Mouse (Mus musculus): Measurements from ENCODE around the gene Gtpbp1. TPM values are rescaled to one million over a fixed set of nuclear protein-coding genes. Genes with fewer than 3 reads are reported as not detected.
"Not testable (repeated sequence)": the region's sequence is repeated elsewhere in the genome, so short reads cannot be mapped to it uniquely, and the experiment has no call there.

Gtpbp1 gene
- polyA plus RNA-seq, 1 experiment from 2014 or later = 56.5 TPM

GRCm38 (mm10) chr15:79658531-79659375 lies 31.9 kb upstream of the Gtpbp1 start, which contains the start of the genes Fam227a and Cby1:
Gene Fam227a (minus strand): TSS chr15:79658956.
Gene Cby1 (plus strand): TSS chr15:79659199.
- peaks cover 7% of the 10 kb centered on the region for H3K4me1 ChIP-seq (replicated peaks; ENCODE audit: control insufficient read depth, insufficient read depth, low read length)
- peak; percentile 87 for ATAC-seq
- 0% methylated on average over 55 of the region's 55 CpGs for WGBS

DNA sequence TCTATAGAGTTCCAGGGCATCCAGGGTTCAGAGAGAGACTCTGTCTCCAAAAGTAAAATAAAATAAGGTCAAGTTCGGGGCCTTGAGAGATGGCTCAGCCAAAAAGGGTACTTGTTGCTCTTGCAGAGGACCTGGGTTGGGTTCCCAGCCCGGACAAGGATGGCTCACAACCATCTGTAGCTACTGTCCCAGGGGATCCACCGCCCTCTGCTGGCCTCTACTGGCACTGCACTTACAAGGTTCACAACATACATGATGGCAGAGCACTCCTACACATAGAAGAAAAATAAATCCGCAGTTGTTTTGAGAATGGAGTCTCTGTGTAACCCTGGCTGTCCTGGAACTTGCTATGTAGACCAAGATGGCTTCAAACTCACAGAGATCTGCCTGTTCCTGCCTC lies 28.8 kb upstream of the Gtpbp1 start:
- no peaks in the 10 kb centered on the region; the same call in 1 of the 2 replicates for H3K9me3 ChIP-seq (ENCODE audit: control insufficient read depth, low read length)
- H3K27ac ChIP-seq (ENCODE audit: low read length) = no peak overlapping the region
- no peak overlapping the region for H3K4me2 ChIP-seq (ENCODE audit: low read length)
- 79% methylated on average over 4 of the region's 4 CpGs for WGBS
- H3K9ac ChIP-seq (replicated peaks; ENCODE audit: low read depth, low read length) = no peak overlapping the region
- peaks cover 7% of the 10 kb centered on the region for H3K4me1 ChIP-seq (replicated peaks; ENCODE audit: control insufficient read depth, insufficient read depth, low read length)
- no peak for ATAC-seq
- H3K4me3 ChIP-seq (replicated peaks; ENCODE audit: low read length) = no peak overlapping the region
- no peaks in the 10 kb centered on the region for H3K27me3 ChIP-seq (replicated peaks; ENCODE audit: control insufficient read depth, insufficient read depth, low read length)
- H3K36me3 ChIP-seq (ENCODE audit: control insufficient read depth, insufficient read depth) = peaks cover 11% of the 10 kb centered on the region

More at GRCm38 (mm10) chr15:79658531-79659375, 31.9 kb upstream of the Gtpbp1 start, which contains the start of the genes Fam227a and Cby1:
- H3K4me3 ChIP-seq (replicated peaks; ENCODE audit: low read length) = peak within 1 kb of the TSS; percentile 57
- H3K36me3 ChIP-seq (ENCODE audit: control insufficient read depth, insufficient read depth) = peaks cover 3% of the 10 kb centered on the region; the same call in 1 of the 2 replicates
- no peaks in the 10 kb centered on the region for H3K27me3 ChIP-seq (replicated peaks; ENCODE audit: control insufficient read depth, insufficient read depth, low read length)
- H3K27ac ChIP-seq (ENCODE audit: low read length) = peak within 1 kb of the TSS; percentile 97
- peak within 1 kb of the TSS; percentile 90 for H3K9ac ChIP-seq (replicated peaks; ENCODE audit: low read depth, low read length)
- H3K9me3 ChIP-seq (ENCODE audit: control insufficient read depth, low read length) = no peaks in the 10 kb centered on the region; the same call in 1 of the 2 replicates
- peak within 1 kb of the TSS; percentile 57 for H3K4me2 ChIP-seq (ENCODE audit: low read length)

DNA sequence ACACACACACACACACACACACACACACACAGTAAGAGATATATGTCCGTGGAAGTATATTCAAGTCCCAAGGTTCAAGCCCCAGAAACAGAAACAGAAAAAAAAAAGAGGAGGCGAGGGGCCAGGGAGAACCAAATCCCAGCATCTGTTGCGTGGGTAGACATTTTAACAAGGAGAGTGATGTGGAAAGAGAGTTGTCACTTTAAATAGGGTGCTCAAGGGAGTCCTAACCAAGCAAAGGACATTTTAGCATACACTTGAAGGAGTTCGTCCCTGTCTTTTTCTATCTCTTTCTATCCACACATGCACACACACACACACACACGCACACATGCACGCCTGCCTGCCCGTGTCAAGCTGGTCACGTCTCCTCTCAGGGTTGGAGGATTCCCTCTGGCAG lies 26.0 kb upstream of the Gtpbp1 start:
- peaks cover 13% of the 10 kb centered on the region for H3K36me3 ChIP-seq (ENCODE audit: control insufficient read depth, insufficient read depth)
- H3K27ac ChIP-seq (ENCODE audit: low read length) = no peak overlapping the region
- no peak overlapping the region for H3K9ac ChIP-seq (replicated peaks; ENCODE audit: low read depth, low read length)
- no peaks in the 10 kb centered on the region for H3K27me3 ChIP-seq (replicated peaks; ENCODE audit: control insufficient read depth, insufficient read depth, low read length)
- peaks cover 4% of the 10 kb centered on the region for H3K4me1 ChIP-seq (replicated peaks; ENCODE audit: control insufficient read depth, insufficient read depth, low read length)
- no peak overlapping the region for H3K4me2 ChIP-seq (ENCODE audit: low read length)
- ATAC-seq = no peak
- WGBS = 95% methylated on average over 8 of the region's 8 CpGs
- H3K9me3 ChIP-seq (ENCODE audit: control insufficient read depth, low read length) = no peaks in the 10 kb centered on the region; the same call in 1 of the 2 replicates
- H3K4me3 ChIP-seq (replicated peaks; ENCODE audit: low read length) = no peak overlapping the region

- WGBS = 72% methylated on average over 10 of the region's 10 CpGs
- Histone ChIP-seq H3K27ac (ENCODE audit: low read length) (no peak overlapping the region), H3K9me3 (ENCODE audit: control insufficient read depth, low read length) (no peaks in the 10 kb centered on the region), H3K4me2 (ENCODE audit: low read length) (no peak overlapping the region), H3K4me3 (replicated peaks; ENCODE audit: low read length) (no peak overlapping the region), H3K4me1 (replicated peaks; ENCODE audit: control insufficient read depth, insufficient read depth, low read length) (peaks cover 7% of the 10 kb centered on the region), H3K27me3 (replicated peaks; ENCODE audit: control insufficient read depth, insufficient read depth, low read length) (no peaks in the 10 kb centered on the region), H3K36me3 (ENCODE audit: control insufficient read depth, insufficient read depth) (peaks cover 16% of the 10 kb centered on the region), H3K9ac (replicated peaks; ENCODE audit: low read depth, low read length) (no peak overlapping the region)
- ATAC-seq = no peak
Measured at GRCm38 (mm10) chr15:79669195-79669594, 21.4 kb upstream of the Gtpbp1 start.

DNA sequence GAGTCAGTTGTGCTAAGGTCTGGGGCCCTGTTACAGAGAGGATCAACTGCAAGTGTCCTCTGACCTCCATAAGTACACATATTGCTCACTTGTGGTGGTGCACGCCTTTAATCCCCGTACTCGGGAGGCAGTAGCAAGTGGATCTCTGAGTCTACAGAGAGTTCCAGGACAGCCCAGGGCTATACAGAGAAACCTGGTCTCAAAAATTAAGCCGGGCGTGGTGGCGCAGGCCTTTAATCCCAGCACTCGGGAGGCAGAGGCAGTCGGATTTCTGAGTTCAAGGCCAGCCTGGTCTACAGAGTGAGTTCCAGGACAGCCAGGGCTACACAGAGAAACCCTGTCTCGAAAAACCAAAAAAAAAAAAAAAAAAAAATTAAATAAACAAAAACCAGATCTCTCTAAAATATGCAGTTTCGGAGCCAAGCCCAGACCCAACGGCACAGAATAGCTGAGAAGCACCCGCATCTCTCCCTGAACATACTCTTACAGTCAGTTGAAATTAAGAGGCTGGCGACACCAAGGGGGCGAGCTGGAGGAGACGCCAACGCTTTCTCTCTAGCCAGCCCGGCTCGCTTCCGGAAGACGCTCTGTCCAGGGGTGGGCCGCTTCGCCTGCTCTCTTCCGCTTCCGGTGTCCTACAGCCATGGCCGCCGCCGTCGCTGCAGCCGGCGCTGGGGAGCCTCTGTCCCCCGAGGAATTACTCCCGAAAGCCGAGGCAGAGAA lies 20.2 kb upstream of the Gtpbp1 start, which contains the start of gene Tomm22:
Gene Tomm22 (plus strand): TSS at position 613 of the 723 bp plus-strand sequence.
- peak within 1 kb of the TSS; percentile 77 for H3K4me3 ChIP-seq (replicated peaks; ENCODE audit: low read length)
- no peaks in the 10 kb centered on the region for H3K27me3 ChIP-seq (replicated peaks; ENCODE audit: control insufficient read depth, insufficient read depth, low read length)
- H3K36me3 ChIP-seq (ENCODE audit: control insufficient read depth, insufficient read depth) = peaks cover 26% of the 10 kb centered on the region
- H3K9ac ChIP-seq (replicated peaks; ENCODE audit: low read depth, low read length) = peak within 1 kb of the TSS; percentile 68
- peaks cover 7% of the 10 kb centered on the region for H3K4me1 ChIP-seq (replicated peaks; ENCODE audit: control insufficient read depth, insufficient read depth, low read length)
- ATAC-seq = peak; percentile 99
- 0 out of 2 replicates have a peak within 1 kb of the TSS, but pooled peaks have one; percentile 30 for H3K27ac ChIP-seq (ENCODE audit: low read length)
- H3K9me3 ChIP-seq (ENCODE audit: control insufficient read depth, low read length) = no peaks in the 10 kb centered on the region
- WGBS = 18% methylated on average over 32 of the region's 33 CpGs
- peak within 1 kb of the TSS; percentile 60 for H3K4me2 ChIP-seq (ENCODE audit: low read length)

GRCm38 (mm10) chr15:79670972-79671299 lies 19.7 kb upstream of the Gtpbp1 start:
- Histone ChIP-seq H3K36me3 (ENCODE audit: control insufficient read depth, insufficient read depth) (peaks cover 25% of the 10 kb centered on the region), H3K4me3 (replicated peaks; ENCODE audit: low read length) (peak overlapping the region; percentile 77), H3K4me2 (ENCODE audit: low read length) (peak overlapping the region; percentile 60), H3K4me1 (replicated peaks; ENCODE audit: control insufficient read depth, insufficient read depth, low read length) (peaks cover 7% of the 10 kb centered on the region), H3K9me3 (ENCODE audit: control insufficient read depth, low read length) (no peaks in the 10 kb centered on the region), H3K27me3 (replicated peaks; ENCODE audit: control insufficient read depth, insufficient read depth, low read length) (no peaks in the 10 kb centered on the region), H3K27ac (ENCODE audit: low read length) (0 out of 2 replicates have a peak overlapping the region, but pooled peaks have one; percentile 30), H3K9ac (replicated peaks; ENCODE audit: low read depth, low read length) (peak overlapping the region; percentile 68)
- peak; percentile 57 for ATAC-seq
- under 1% methylated on average over 37 of the region's 37 CpGs for WGBS

DNA sequence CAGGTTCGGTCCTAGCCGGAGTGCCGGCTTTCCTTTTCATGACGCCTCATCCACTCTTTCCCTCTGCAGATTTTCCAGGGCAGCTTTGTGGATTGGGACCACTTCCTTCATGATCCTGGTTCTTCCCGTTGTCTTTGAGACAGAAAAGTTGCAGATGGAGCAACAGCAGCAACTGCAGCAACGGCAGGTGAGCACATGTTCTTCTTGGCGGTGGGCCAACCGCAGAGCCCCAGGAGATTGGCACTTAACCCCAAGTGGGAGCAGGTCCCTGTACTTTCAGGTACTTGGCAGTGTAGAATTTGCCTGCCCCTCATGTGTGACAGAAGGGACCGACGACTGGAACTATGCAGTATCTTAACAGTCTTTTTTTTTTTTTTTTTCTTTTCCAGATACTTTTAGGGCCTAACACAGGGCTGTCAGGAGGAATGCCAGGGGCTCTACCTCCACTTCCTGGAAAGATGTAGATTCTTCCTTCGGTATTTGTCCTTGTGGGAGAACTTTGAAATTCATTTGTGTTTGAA lies 18.8 kb upstream of the Gtpbp1 start:
- H3K9me3 ChIP-seq (ENCODE audit: control insufficient read depth, low read length); H3K27me3 ChIP-seq (replicated peaks; ENCODE audit: control insufficient read depth, insufficient read depth, low read length); H3K9ac ChIP-seq (replicated peaks; ENCODE audit: low read depth, low read length); ATAC-seq; H3K4me1 ChIP-seq (replicated peaks; ENCODE audit: control insufficient read depth, insufficient read depth, low read length); H3K4me3 ChIP-seq (replicated peaks; ENCODE audit: low read length); H3K27ac ChIP-seq (ENCODE audit: low read length): not testable (repeated sequence)
- Histone ChIP-seq H3K36me3 (ENCODE audit: control insufficient read depth, insufficient read depth) (peaks cover 26% of the 10 kb centered on the region), H3K4me2 (ENCODE audit: low read length) (peak overlapping the region; percentile 60)
- 80% methylated on average over 11 of the region's 11 CpGs for WGBS

DNA sequence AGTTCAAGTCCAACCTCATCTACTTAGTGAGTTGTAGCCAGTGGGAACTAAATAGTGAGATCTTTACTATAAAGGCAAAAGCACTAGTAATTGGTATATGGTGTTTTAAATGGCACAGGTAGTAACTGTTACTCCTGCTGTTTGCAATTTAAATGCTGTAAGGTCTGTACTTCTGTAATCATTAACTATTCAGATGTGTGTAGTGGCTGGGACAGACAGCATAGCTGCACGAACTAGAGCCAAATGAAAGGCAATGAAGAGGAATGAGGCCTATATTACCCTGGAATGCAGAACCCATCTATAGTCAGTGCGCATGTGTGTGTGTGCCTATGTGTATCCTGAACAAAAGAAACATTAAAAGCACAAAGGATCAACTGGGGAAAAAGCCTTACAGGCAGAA lies 12.7 kb upstream of the Gtpbp1 start:
- no peak overlapping the region for H3K9ac ChIP-seq (replicated peaks; ENCODE audit: low read depth, low read length)
- no peaks in the 10 kb centered on the region for H3K27me3 ChIP-seq (replicated peaks; ENCODE audit: control insufficient read depth, insufficient read depth, low read length)
- H3K27ac ChIP-seq (ENCODE audit: low read length) = no peak overlapping the region
- WGBS = 86% methylated on average over 2 of the region's 2 CpGs
- peaks cover 23% of the 10 kb centered on the region for H3K36me3 ChIP-seq (ENCODE audit: control insufficient read depth, insufficient read depth)
- H3K4me2 ChIP-seq (ENCODE audit: low read length) = no peak overlapping the region
- no peaks in the 10 kb centered on the region for H3K9me3 ChIP-seq (ENCODE audit: control insufficient read depth, low read length)
- ATAC-seq = no peak
- H3K4me3 ChIP-seq (replicated peaks; ENCODE audit: low read length) = no peak overlapping the region
- peaks cover 7% of the 10 kb centered on the region for H3K4me1 ChIP-seq (replicated peaks; ENCODE audit: control insufficient read depth, insufficient read depth, low read length)

DNA sequence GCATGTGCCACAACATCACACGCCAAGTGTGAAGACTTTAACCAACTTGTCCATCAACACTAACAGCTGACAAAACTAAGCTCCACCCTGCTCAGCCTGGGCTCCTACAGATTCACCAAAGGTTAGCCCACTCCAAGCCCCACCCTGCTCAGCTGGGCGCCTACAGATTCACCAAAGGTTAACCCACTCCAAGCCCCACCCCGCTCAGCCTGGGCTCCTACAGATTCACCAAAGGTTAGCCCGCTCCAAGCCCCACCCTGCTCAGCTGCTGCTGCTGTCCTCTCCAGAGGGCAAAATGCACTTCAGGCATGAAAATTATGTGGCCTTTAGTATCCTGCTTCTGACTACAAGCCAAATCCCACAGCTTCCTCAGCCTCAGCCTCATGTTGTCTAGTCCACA lies 8.7 kb upstream of the Gtpbp1 start:
- 86% methylated on average over 4 of the region's 4 CpGs for WGBS
- Histone ChIP-seq H3K9me3 (ENCODE audit: control insufficient read depth, low read length) (no peaks in the 10 kb centered on the region), H3K4me2 (ENCODE audit: low read length) (no peak overlapping the region), H3K9ac (replicated peaks; ENCODE audit: low read depth, low read length) (no peak overlapping the region), H3K36me3 (ENCODE audit: control insufficient read depth, insufficient read depth) (no peaks in the 10 kb centered on the region), H3K4me3 (replicated peaks; ENCODE audit: low read length) (no peak overlapping the region), H3K4me1 (replicated peaks; ENCODE audit: control insufficient read depth, insufficient read depth, low read length) (peaks cover 44% of the 10 kb centered on the region), H3K27me3 (replicated peaks; ENCODE audit: control insufficient read depth, insufficient read depth, low read length) (no peaks in the 10 kb centered on the region), H3K27ac (ENCODE audit: low read length) (no peak overlapping the region)
- ATAC-seq = no peak
